Mouse (Mus musculus) large intestine, adult 2 months (tissue): ENCODE results near the gene Aff3. TPM values are rescaled to one million over a fixed set of nuclear protein-coding genes. Genes with fewer than 3 reads are reported as not detected.

Source experiments
- DNase-seq: peaks from one replicate; pipeline ENCODE4 v3.0.0-alpha.2; 2012; ENCODE audit warnings: low read depth, low spot score
- WGBS: fragments of 180-500 bp; shearing (Covaris S2); methylation state at CpG from one replicate; pipeline ENCODE4 v1.1.7; 2018; 5-methylcytosine and 5-hydroxymethylcytosine counted together
- polyA plus RNA-seq: library from polyadenylated mRNA; depleted of rRNA; stranded (reverse); fragments of >200 nt; gene quantifications from 2 replicates; pipeline ENCODE4 v1.2.3, GENCODE M21; 2012

The Aff3 gene
- polyA plus RNA-seq, 1 experiment, result 1.4 TPM

- no peak for DNase-seq
- 82% methylated on average over 12 of the region's 12 CpGs for WGBS
Measured at GRCm38 (mm10) chr1:38417196-38417595, 247.6 kb downstream of the Aff3 start.

GRCm38 (mm10) chr1:38415511-38415910 is 249.2 kb downstream of the Aff3 start:
- no peak for DNase-seq
- 75% methylated on average over 6 of the region's 6 CpGs for WGBS

GRCm38 (mm10) chr1:38411106-38411505 is 253.6 kb downstream of the Aff3 start:
- WGBS, result 69% methylated on average over 4 of the region's 4 CpGs
- no peak for DNase-seq

- WGBS, result 61% methylated on average over 4 of the region's 4 CpGs
- no peak for DNase-seq
Measured at GRCm38 (mm10) chr1:38410457-38410856, 254.3 kb downstream of the Aff3 start.

- WGBS, result 71% methylated on average over 3 of the region's 3 CpGs
- no peak for DNase-seq
Measured at GRCm38 (mm10) chr1:38408241-38408640, 256.5 kb downstream of the Aff3 start.

- WGBS, result 87% methylated on average over 5 of the region's 5 CpGs
- no peak for DNase-seq
Measured at GRCm38 (mm10) chr1:38403781-38404180, 261.0 kb downstream of the Aff3 start.

GRCm38 (mm10) chr1:38401856-38402255 is 262.9 kb downstream of the Aff3 start:
- WGBS, result 65% methylated on average over 4 of the region's 4 CpGs

GRCm38 (mm10) chr1:38399269-38399668 is 265.5 kb downstream of the Aff3 start:
- DNase-seq, result no peak

More at GRCm38 (mm10) chr1:38401856-38402255, 262.9 kb downstream of the Aff3 start:
- no peak for DNase-seq

GRCm38 (mm10) chr1:38398566-38398965 is 266.2 kb downstream of the Aff3 start:
- WGBS, result 72% methylated on average over 5 of the region's 5 CpGs
- no peak for DNase-seq

More at GRCm38 (mm10) chr1:38399269-38399668, 265.5 kb downstream of the Aff3 start:
- 85% methylated on average over 10 of the region's 10 CpGs for WGBS

- 72% methylated on average over 11 of the region's 11 CpGs for WGBS
- DNase-seq, result no peak
Measured at GRCm38 (mm10) chr1:38395194-38395681, 269.5 kb downstream of the Aff3 start.

- no peak for DNase-seq
- WGBS, result 47% methylated on average over 5 of the region's 5 CpGs
Measured at GRCm38 (mm10) chr1:38394493-38394892, 270.3 kb downstream of the Aff3 start.

- no peak for DNase-seq
Measured at GRCm38 (mm10) chr1:38393516-38393915, 271.2 kb downstream of the Aff3 start.

GRCm38 (mm10) chr1:38392928-38393327 is 271.8 kb downstream of the Aff3 start:
- DNase-seq, result no peak

More at GRCm38 (mm10) chr1:38393516-38393915, 271.2 kb downstream of the Aff3 start:
- WGBS, result 62% methylated on average over 6 of the region's 6 CpGs

GRCm38 (mm10) chr1:38390886-38391249 is 273.9 kb downstream of the Aff3 start:
- 53% methylated on average over 7 of the region's 7 CpGs for WGBS
- no peak for DNase-seq

More at GRCm38 (mm10) chr1:38392928-38393327, 271.8 kb downstream of the Aff3 start:
- 31% methylated on average over 2 of the region's 2 CpGs for WGBS

- 95% methylated on average over 17 of the region's 17 CpGs for WGBS
- DNase-seq, result no peak
Measured at GRCm38 (mm10) chr1:38390235-38390885, 274.4 kb downstream of the Aff3 start.

GRCm38 (mm10) chr1:38389576-38389975 is 275.2 kb downstream of the Aff3 start:
- WGBS, result 79% methylated on average over 7 of the region's 7 CpGs
- DNase-seq, result no peak

GRCm38 (mm10) chr1:38388466-38388865 is 276.3 kb downstream of the Aff3 start:
- DNase-seq, result no peak
- WGBS, result 63% methylated on average over 3 of the region's 3 CpGs

- WGBS, result 34% methylated on average over 9 of the region's 9 CpGs
- no peak for DNase-seq
Measured at GRCm38 (mm10) chr1:38387438-38387837, 277.3 kb downstream of the Aff3 start.

- WGBS, result 47% methylated on average over 16 of the region's 16 CpGs
- no peak for DNase-seq
Measured at GRCm38 (mm10) chr1:38384457-38385121, 280.2 kb downstream of the Aff3 start.

- WGBS, result 90% methylated on average over 7 of the region's 7 CpGs
Measured at GRCm38 (mm10) chr1:38384010-38384409, 280.7 kb downstream of the Aff3 start.

GRCm38 (mm10) chr1:38382683-38383082 is 282.1 kb downstream of the Aff3 start:
- DNase-seq, result no peak
- WGBS, result 77% methylated on average over 4 of the region's 4 CpGs

More at GRCm38 (mm10) chr1:38384010-38384409, 280.7 kb downstream of the Aff3 start:
- no peak for DNase-seq
